Mouse (Mus musculus) cerebellum, adult 9-10 months (tissue): Measurements from ENCODE around the gene Klhdc4.

Experiments
- DNase-seq: peaks from one replicate; pipeline ENCODE4 v3.0.0; 2022

Klhdc4 gene

GRCm38 (mm10) chr8:121849303-121849702 is 19.9 kb upstream of the Klhdc4 start:
- DNase-seq: no peak

GRCm38 (mm10) chr8:121848495-121848894 is 19.1 kb upstream of the Klhdc4 start:
- DNase-seq: peak; percentile 24

- DNase-seq: peak; percentile 16
Measured at GRCm38 (mm10) chr8:121847987-121848386, 18.6 kb upstream of the Klhdc4 start.

- DNase-seq: peak; percentile 3
Measured at GRCm38 (mm10) chr8:121847261-121847822, 18.0 kb upstream of the Klhdc4 start.

- no peak for DNase-seq
Measured at GRCm38 (mm10) chr8:121846815-121847214, 17.4 kb upstream of the Klhdc4 start.

- DNase-seq: no peak
Measured at GRCm38 (mm10) chr8:121844765-121845164, 15.4 kb upstream of the Klhdc4 start.

GRCm38 (mm10) chr8:121843184-121843733 is 13.9 kb upstream of the Klhdc4 start:
- DNase-seq: no peak

GRCm38 (mm10) chr8:121842064-121842955 is 12.9 kb upstream of the Klhdc4 start:
- peak; percentile 21 for DNase-seq

GRCm38 (mm10) chr8:121841242-121841641 is 11.9 kb upstream of the Klhdc4 start:
- peak; percentile 92 for DNase-seq

GRCm38 (mm10) chr8:121832503-121832902 is 3.1 kb upstream of the Klhdc4 start:
- peak; percentile 91 for DNase-seq

GRCm38 (mm10) chr8:121832061-121832460 is 2.7 kb upstream of the Klhdc4 start:
- DNase-seq: no peak

GRCm38 (mm10) chr8:121829777-121830362 is 501 bp upstream of the Klhdc4 start:
- no peak for DNase-seq

GRCm38 (mm10) chr8:121828376-121829023 is 869 bp downstream of the Klhdc4 start:
- no peak for DNase-seq

- DNase-seq: no peak
Measured at GRCm38 (mm10) chr8:121827726-121828125, 1.6 kb downstream of the Klhdc4 start.

GRCm38 (mm10) chr8:121821770-121822169 is 7.6 kb downstream of the Klhdc4 start:
- DNase-seq: no peak

GRCm38 (mm10) chr8:121821320-121821719 is 8.0 kb downstream of the Klhdc4 start:
- no peak for DNase-seq

GRCm38 (mm10) chr8:121820840-121821239 is 8.5 kb downstream of the Klhdc4 start:
- no peak for DNase-seq

- no peak for DNase-seq
Measured at GRCm38 (mm10) chr8:121818226-121818625, 11.1 kb downstream of the Klhdc4 start.

GRCm38 (mm10) chr8:121811931-121812570 is 17.3 kb downstream of the Klhdc4 start:
- DNase-seq: no peak

- no peak for DNase-seq
Measured at GRCm38 (mm10) chr8:121811502-121811901, 17.9 kb downstream of the Klhdc4 start.

GRCm38 (mm10) chr8:121809524-121810155 is 19.7 kb downstream of the Klhdc4 start:
- no peak for DNase-seq

- DNase-seq: no peak
Measured at GRCm38 (mm10) chr8:121808032-121808431, 21.3 kb downstream of the Klhdc4 start.
